Mouse (Mus musculus) liver, embryonic 12.5 days (tissue): ENCODE measurements around the gene Mcm6. TPM values are rescaled to one million over a fixed set of nuclear protein-coding genes. Genes with fewer than 3 reads are reported as not detected.

Experiments used
- ATAC-seq: fragments of 200-750 bp; cut with Nextera tagmentation; 2 replicates; pipeline ENCODE4 v1.8.0; 2017; ENCODE audit warnings: moderate number of reproducible peaks, mild to moderate bottlenecking, moderate library complexity
- H3K27ac ChIP-seq: fragments of 300-500 bp; sonication (generic); 2 replicates; pipeline ENCODE4 v1.5.1; 2016; ENCODE audit warnings: mild to moderate bottlenecking
- H3K27me3 ChIP-seq: fragments of 300-500 bp; sonication (generic); replicated peaks from 2 replicates; pipeline ENCODE4 v1.6.1; 2016; ENCODE audit warnings: mild to moderate bottlenecking, moderate library complexity
- H3K36me3 ChIP-seq: fragments of 300-500 bp; sonication (generic); 2 replicates; pipeline ENCODE4 v1.6.1; 2016; ENCODE audit warnings: mild to moderate bottlenecking, moderate library complexity
- H3K4me1 ChIP-seq: fragments of 300-500 bp; sonication (generic); 2 replicates; pipeline ENCODE4 v1.6.1; 2016
- H3K4me2 ChIP-seq: fragments of 300-500 bp; sonication (generic); 2 replicates; pipeline ENCODE4 v1.6.1; 2016; ENCODE audit warnings: mild to moderate bottlenecking, moderate library complexity
- H3K4me3 ChIP-seq: fragments of 300-500 bp; sonication (generic); 2 replicates; pipeline ENCODE4 v1.5.1; 2016; ENCODE audit warnings: mild to moderate bottlenecking, moderate library complexity
- H3K9ac ChIP-seq: fragments of 300-500 bp; sonication (generic); 2 replicates; pipeline ENCODE4 v1.6.1; 2016; ENCODE audit warnings: mild to moderate bottlenecking, moderate library complexity
- H3K9me3 ChIP-seq: fragments of 300-500 bp; sonication (generic); replicated peaks from 2 replicates; pipeline ENCODE4 v1.6.1; 2016; ENCODE audit warnings: mild to moderate bottlenecking, moderate library complexity
- WGBS: fragments of 180-500 bp; shearing (Covaris S2); methylation state at CpG from one replicate; pipeline ENCODE4 v1.1.7; 2016; ENCODE audit not compliant: insufficient replicate concordance; 5-methylcytosine and 5-hydroxymethylcytosine counted together
- polyA plus RNA-seq: library from polyadenylated mRNA; unstranded; fragments of >200 nt; fragmentation: Nextera tagmentation; extraction: Ambion mirVana; gene quantifications from 2 replicates; pipeline ENCODE4 v1.2.1, GENCODE M21; 2016

The Mcm6 gene
- polyA plus RNA-seq, 1 experiment from 2014 or later = 343 TPM

- ATAC-seq = no peak
- H3K36me3 ChIP-seq = peaks cover 20% of the 10 kb centered on the region
- 79% methylated on average over 8 of the region's 8 CpGs for WGBS
These were observed 75.2 kb downstream of the Mcm6 start for GRCm38 (mm10) chr1:128284157-128284690.

DNA sequence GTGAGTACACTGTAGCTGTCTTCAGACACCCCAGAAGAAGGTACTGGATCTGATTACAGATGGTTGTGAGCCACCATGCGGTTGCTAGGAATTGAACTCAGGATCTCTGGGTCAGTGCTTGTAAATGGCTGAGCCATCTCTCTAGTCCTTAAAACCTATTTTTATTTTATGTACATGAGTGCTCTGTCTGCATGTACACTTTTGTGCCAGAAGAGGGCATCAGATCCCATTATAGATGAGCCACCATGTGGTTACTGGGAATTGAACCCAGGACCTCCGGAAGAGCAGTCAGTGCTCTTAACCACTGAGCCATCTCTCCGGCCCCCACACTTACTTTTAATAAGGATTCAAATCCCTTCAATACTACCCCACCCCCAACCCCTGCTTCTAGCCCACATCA, 76.5 kb downstream of the Mcm6 start:
- peaks cover 32% of the 10 kb centered on the region for H3K36me3 ChIP-seq
- H3K9ac ChIP-seq = no peak overlapping the region
- WGBS = 82% methylated on average over 3 of the region's 3 CpGs
- H3K27ac ChIP-seq = no peak overlapping the region
- H3K4me3 ChIP-seq = no peak overlapping the region
- ATAC-seq = no peak
- no peaks in the 10 kb centered on the region for H3K4me1 ChIP-seq
- no peaks in the 10 kb centered on the region for H3K27me3 ChIP-seq
- no peaks in the 10 kb centered on the region for H3K9me3 ChIP-seq
- no peak overlapping the region for H3K4me2 ChIP-seq

More at GRCm38 (mm10) chr1:128284157-128284690, 75.2 kb downstream of the Mcm6 start:
- Histone ChIP-seq H3K4me2 (no peak overlapping the region), H3K9me3 (no peaks in the 10 kb centered on the region), H3K27me3 (no peaks in the 10 kb centered on the region), H3K4me3 (no peak overlapping the region), H3K4me1 (no peaks in the 10 kb centered on the region), H3K27ac (no peak overlapping the region), H3K9ac (no peak overlapping the region)

GRCm38 (mm10) chr1:128281753-128282152, 77.7 kb downstream of the Mcm6 start:
- H3K27ac ChIP-seq = no peak overlapping the region
- H3K36me3 ChIP-seq = peaks cover 44% of the 10 kb centered on the region
- H3K27me3 ChIP-seq = no peaks in the 10 kb centered on the region
- no peak overlapping the region for H3K9ac ChIP-seq
- no peak for ATAC-seq
- H3K4me1 ChIP-seq = no peaks in the 10 kb centered on the region
- no peak overlapping the region for H3K4me2 ChIP-seq
- 79% methylated on average over 3 of the region's 3 CpGs for WGBS
- H3K4me3 ChIP-seq = no peak overlapping the region
- no peaks in the 10 kb centered on the region for H3K9me3 ChIP-seq

Other genes starting within 250 kb of the Mcm6 start
- gene Ubxn4, start 115.7 kb downstream of the Mcm6 start, polyA plus RNA-seq = 43.1 and 43.5 TPM in 2 replicates
- gene Lct, start 31.3 kb downstream of the Mcm6 start, polyA plus RNA-seq = 0.05 TPM in 1 of 2 replicates, not detected in the other
- gene Dars, start 57.7 kb upstream of the Mcm6 start, polyA plus RNA-seq = 161 and 166 TPM in 2 replicates
- 0.88 and 0.93 TPM in 2 replicates for gene Cxcr4, start 232.6 kb upstream of the Mcm6 start, polyA plus RNA-seq